Mouse (Mus musculus): ENCODE results near the gene Slc38a3. TPM values are rescaled to one million over a fixed set of nuclear protein-coding genes. Genes with fewer than 3 reads are reported as not detected.

The Slc38a3 gene
- polyA plus RNA-seq, 1 experiment from 2014 or later = 8.3 TPM

GRCm38 (mm10) chr9:107612191-107612944 lies 57.0 kb downstream of the Slc38a3 start:
- H3K27ac ChIP-seq = peak overlapping the region; percentile 95
- H3K27me3 ChIP-seq = no peaks in the 10 kb centered on the region
- H3K4me3 ChIP-seq = peak overlapping the region; percentile 35
- H3K4me1 ChIP-seq = peaks cover 30% of the 10 kb centered on the region
- H3K9ac ChIP-seq = peak overlapping the region; percentile 73
- peaks cover 34% of the 10 kb centered on the region for H3K36me3 ChIP-seq
- 4% methylated on average over 36 of the region's 48 CpGs for WGBS
- H3K4me2 ChIP-seq (replicated peaks) = peak overlapping the region; percentile 70
- H3K9me3 ChIP-seq = no peaks in the 10 kb centered on the region
- ATAC-seq (ENCODE audit: insufficient number of reproducible peaks, insufficient read depth, low FRiP score, low TSS enrichment) = peak; percentile 89

GRCm38 (mm10) chr9:107611456-107612190 lies 57.7 kb downstream of the Slc38a3 start:
- H3K27ac ChIP-seq = peak overlapping the region; percentile 95

GRCm38 (mm10) chr9:107609433-107609830 lies 59.9 kb downstream of the Slc38a3 start:
- Histone ChIP-seq H3K4me1 (peaks cover 57% of the 10 kb centered on the region), H3K4me2 (replicated peaks) (peak overlapping the region; percentile 5; the same call in 1 of the 2 replicates), H3K9me3 (no peaks in the 10 kb centered on the region), H3K36me3 (peaks cover 7% of the 10 kb centered on the region; the same call in 1 of the 2 replicates), H3K4me3 (no peak overlapping the region), H3K27ac (peak overlapping the region; percentile 17; the same call in 1 of the 2 replicates), H3K9ac (no peak overlapping the region), H3K27me3 (no peaks in the 10 kb centered on the region)
- WGBS = 63% methylated on average over 4 of the region's 4 CpGs
- ATAC-seq (ENCODE audit: insufficient number of reproducible peaks, insufficient read depth, low FRiP score, low TSS enrichment) = no peak

More at GRCm38 (mm10) chr9:107611456-107612190, 57.7 kb downstream of the Slc38a3 start:
- Histone ChIP-seq H3K4me2 (replicated peaks) (peak overlapping the region; percentile 70), H3K4me1 (peaks cover 35% of the 10 kb centered on the region), H3K36me3 (peaks cover 29% of the 10 kb centered on the region), H3K9me3 (no peaks in the 10 kb centered on the region), H3K9ac (peak overlapping the region; percentile 73), H3K4me3 (peak overlapping the region; percentile 35), H3K27me3 (no peaks in the 10 kb centered on the region)
- ATAC-seq (ENCODE audit: insufficient number of reproducible peaks, insufficient read depth, low FRiP score, low TSS enrichment) = peak; percentile 22; the same call in 1 of the 2 replicates
- WGBS = 72% methylated on average over 6 of the region's 6 CpGs

DNA sequence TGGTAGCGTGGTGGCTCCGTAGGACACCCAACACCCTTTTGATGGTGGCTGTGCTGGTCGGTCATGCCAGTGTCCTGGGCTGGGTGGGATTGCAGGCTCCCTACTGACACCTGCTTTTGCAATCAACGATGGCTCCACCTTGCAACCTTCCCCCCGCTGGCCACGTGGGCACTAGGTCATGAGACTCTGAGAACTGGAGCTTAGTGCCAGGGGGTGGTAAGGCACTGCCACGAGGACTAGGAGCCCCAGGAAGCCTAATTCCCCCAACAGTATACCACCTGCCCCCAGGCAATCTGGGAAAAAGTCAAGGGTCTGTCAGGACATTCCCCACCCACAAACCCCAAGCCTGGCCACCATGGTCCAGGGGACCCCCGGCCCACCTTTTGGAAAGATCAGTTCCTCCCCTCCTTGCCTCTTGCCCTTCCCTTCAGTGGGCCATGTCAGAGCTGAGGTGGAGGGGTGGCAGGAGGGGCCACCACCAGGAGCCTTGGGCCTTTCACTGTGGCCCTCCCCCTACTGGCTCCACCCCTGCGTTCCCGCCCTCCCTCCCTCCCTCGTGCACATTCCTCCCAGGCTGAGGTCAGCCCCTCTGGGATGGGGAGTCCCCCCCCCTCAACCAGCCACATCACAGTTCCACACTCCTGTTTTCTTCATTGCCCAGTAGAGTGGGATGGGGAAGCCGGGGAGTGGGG lies 60.4 kb downstream of the Slc38a3 start, which contains the start of gene Sema3b:
Sema3b (minus strand) TSS at position 489 of the 692 bp plus-strand sequence.
- Histone ChIP-seq H3K27me3 (no peaks in the 10 kb centered on the region), H3K4me2 (replicated peaks) (peak within 1 kb of the TSS; percentile 5; the same call in 1 of the 2 replicates), H3K36me3 (0 out of 2 replicates have a peak, but pooled peaks cover 2% of the 10 kb centered on the region), H3K9me3 (no peaks in the 10 kb centered on the region), H3K27ac (peak within 1 kb of the TSS; percentile 17; the same call in 1 of the 2 replicates), H3K4me3 (no peak within 1 kb of the TSS), H3K9ac (no peak within 1 kb of the TSS), H3K4me1 (peaks cover 62% of the 10 kb centered on the region)
- WGBS = 37% methylated on average over 12 of the region's 12 CpGs
- no peak for ATAC-seq (ENCODE audit: insufficient number of reproducible peaks, insufficient read depth, low FRiP score, low TSS enrichment)

DNA sequence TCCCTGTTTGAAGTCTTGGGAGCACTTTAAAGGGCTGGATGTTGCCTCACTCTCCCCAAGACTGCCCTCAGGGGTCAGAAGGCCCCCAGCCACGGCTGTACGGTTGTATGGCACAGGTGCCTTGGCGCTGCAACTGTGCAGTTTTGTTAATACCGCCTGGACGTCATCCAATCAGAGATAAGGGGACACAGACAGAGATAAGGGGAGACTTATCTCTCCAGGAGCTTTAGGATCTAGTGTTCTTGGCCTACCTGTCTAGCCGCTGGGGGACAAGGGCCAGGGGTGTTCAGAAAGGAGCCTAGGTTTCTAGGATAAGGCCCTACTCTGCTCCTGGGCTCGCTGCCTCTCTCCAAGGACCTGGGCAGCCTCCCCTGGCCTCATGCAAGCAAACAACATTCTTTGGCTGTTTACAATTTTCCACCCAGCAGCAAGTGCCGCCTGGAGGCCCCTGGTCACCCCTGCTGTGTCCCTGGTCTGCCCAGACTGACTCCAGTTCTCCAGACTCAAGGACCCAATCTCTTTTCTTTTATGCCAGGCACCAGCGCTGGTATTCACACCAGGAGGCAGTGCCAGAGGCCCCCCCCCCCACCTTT lies 61.6 kb downstream of the Slc38a3 start:
- Histone ChIP-seq H3K9me3 (no peaks in the 10 kb centered on the region), H3K4me1 (peaks cover 62% of the 10 kb centered on the region), H3K4me2 (replicated peaks) (no peak overlapping the region), H3K9ac (no peak overlapping the region), H3K4me3 (no peak overlapping the region), H3K27me3 (no peaks in the 10 kb centered on the region), H3K36me3 (no peaks in the 10 kb centered on the region), H3K27ac (no peak overlapping the region)
- WGBS = 56% methylated on average over 9 of the region's 9 CpGs
- no peak for ATAC-seq (ENCODE audit: insufficient number of reproducible peaks, insufficient read depth, low FRiP score, low TSS enrichment)

- Histone ChIP-seq H3K4me2 (replicated peaks) (peak overlapping the region; percentile 33), H3K4me3 (no peak overlapping the region), H3K9me3 (no peaks in the 10 kb centered on the region), H3K9ac (0 out of 2 replicates have a peak overlapping the region, but pooled peaks have one; percentile 19), H3K36me3 (no peaks in the 10 kb centered on the region), H3K27me3 (no peaks in the 10 kb centered on the region), H3K4me1 (peaks cover 64% of the 10 kb centered on the region), H3K27ac (peak overlapping the region; percentile 46; the same call in 1 of the 2 replicates)
- no peak for ATAC-seq (ENCODE audit: insufficient number of reproducible peaks, insufficient read depth, low FRiP score, low TSS enrichment)
- WGBS = 75% methylated on average over 2 of the region's 2 CpGs
Observed at GRCm38 (mm10) chr9:107607036-107607435, 62.3 kb downstream of the Slc38a3 start.

- H3K9me3 ChIP-seq = no peaks in the 10 kb centered on the region
- no peaks in the 10 kb centered on the region for H3K27me3 ChIP-seq
- H3K9ac ChIP-seq = peak overlapping the region; percentile 19; the same call in 1 of the 2 replicates
- peak overlapping the region; percentile 33 for H3K4me2 ChIP-seq (replicated peaks)
- no peaks in the 10 kb centered on the region for H3K36me3 ChIP-seq
- H3K27ac ChIP-seq = peak overlapping the region; percentile 46; the same call in 1 of the 2 replicates
- peaks cover 61% of the 10 kb centered on the region for H3K4me1 ChIP-seq
- no peak for ATAC-seq (ENCODE audit: insufficient number of reproducible peaks, insufficient read depth, low FRiP score, low TSS enrichment)
- WGBS = 8% methylated on average over 9 of the region's 9 CpGs
- no peak overlapping the region for H3K4me3 ChIP-seq
Observed at GRCm38 (mm10) chr9:107606591-107606990, 62.7 kb downstream of the Slc38a3 start.

GRCm38 (mm10) chr9:107605041-107605661 lies 64.2 kb downstream of the Slc38a3 start:
- 28% methylated on average over 23 of the region's 23 CpGs for WGBS
- no peaks in the 10 kb centered on the region for H3K36me3 ChIP-seq
- no peak for ATAC-seq (ENCODE audit: insufficient number of reproducible peaks, insufficient read depth, low FRiP score, low TSS enrichment)
- no peaks in the 10 kb centered on the region for H3K9me3 ChIP-seq
- H3K4me1 ChIP-seq = peaks cover 61% of the 10 kb centered on the region
- H3K27me3 ChIP-seq = 0 out of 2 replicates have a peak, but pooled peaks cover 3% of the 10 kb centered on the region
- no peak overlapping the region for H3K4me3 ChIP-seq
- no peak overlapping the region for H3K27ac ChIP-seq
- H3K4me2 ChIP-seq (replicated peaks) = peak overlapping the region; percentile 37
- peak overlapping the region; percentile 33; the same call in 1 of the 2 replicates for H3K9ac ChIP-seq

GRCm38 (mm10) chr9:107603251-107603650 lies 66.1 kb downstream of the Slc38a3 start:
- Histone ChIP-seq H3K9ac (no peak overlapping the region), H3K27me3 (0 out of 2 replicates have a peak, but pooled peaks cover 3% of the 10 kb centered on the region), H3K4me2 (replicated peaks) (no peak overlapping the region), H3K9me3 (no peaks in the 10 kb centered on the region), H3K36me3 (no peaks in the 10 kb centered on the region), H3K4me1 (peaks cover 48% of the 10 kb centered on the region), H3K4me3 (no peak overlapping the region), H3K27ac (no peak overlapping the region)
- ATAC-seq (ENCODE audit: insufficient number of reproducible peaks, insufficient read depth, low FRiP score, low TSS enrichment) = no peak
- WGBS = 80% methylated on average over 6 of the region's 6 CpGs

- ATAC-seq (ENCODE audit: insufficient number of reproducible peaks, insufficient read depth, low FRiP score, low TSS enrichment) = peak; percentile 30; the same call in 1 of the 2 replicates
- H3K9ac ChIP-seq = peak overlapping the region; percentile 32; the same call in 1 of the 2 replicates
- H3K9me3 ChIP-seq = no peaks in the 10 kb centered on the region
- H3K4me1 ChIP-seq = peaks cover 42% of the 10 kb centered on the region
- H3K27me3 ChIP-seq = 0 out of 2 replicates have a peak, but pooled peaks cover 3% of the 10 kb centered on the region
- WGBS = 11% methylated on average over 10 of the region's 10 CpGs
- no peaks in the 10 kb centered on the region for H3K36me3 ChIP-seq
- H3K4me2 ChIP-seq (replicated peaks) = no peak overlapping the region; the same call in 1 of the 2 replicates
- H3K4me3 ChIP-seq = no peak overlapping the region
- 0 out of 2 replicates have a peak overlapping the region, but pooled peaks have one; percentile 13 for H3K27ac ChIP-seq
Observed at GRCm38 (mm10) chr9:107602068-107602648, 67.2 kb downstream of the Slc38a3 start.
